Mouse (Mus musculus) limb, embryonic 14.5 days (tissue): Measurements from ENCODE around the gene Smtnl2. TPM values are rescaled to one million over a fixed set of nuclear protein-coding genes. Genes with fewer than 3 reads are reported as not detected.
"Not testable (repeated sequence)": the region's sequence is repeated elsewhere in the genome, so short reads cannot be mapped to it uniquely, and the experiment has no call there.

Experiments used
- ATAC-seq: fragments of 200-750 bp; cut with Nextera tagmentation; 2 replicates; pipeline ENCODE4 v1.8.0; 2017; ENCODE audit warnings: low read depth, moderate number of reproducible peaks, moderate TSS enrichment; ENCODE audit not compliant: low FRiP score
- DNase-seq: peaks from one replicate; pipeline ENCODE4 v3.0.0-alpha.2; 2015; ENCODE audit warnings: low spot score
- H3K27ac ChIP-seq: fragments of 300-500 bp; sonication (generic); replicated peaks from 2 replicates; pipeline ENCODE4 v1.5.1; 2014; ENCODE audit warnings: low read depth, mild to moderate bottlenecking, low read length, moderate library complexity, mixed read lengths
- H3K27me3 ChIP-seq: fragments of 300-500 bp; sonication (generic); 2 replicates; pipeline ENCODE4 v1.6.1; 2014; ENCODE audit warnings: low read length, mixed read lengths; ENCODE audit not compliant: control insufficient read depth, insufficient read depth
- H3K36me3 ChIP-seq: fragments of 300-500 bp; sonication (generic); 2 replicates; pipeline ENCODE4 v1.6.1; 2014; ENCODE audit warnings: mild to moderate bottlenecking, low read length, moderate library complexity, mixed read lengths; ENCODE audit not compliant: control insufficient read depth, insufficient read depth
- H3K4me1 ChIP-seq: fragments of 300-500 bp; sonication (generic); 2 replicates; pipeline ENCODE4 v1.6.1; 2014; ENCODE audit warnings: antibody characterized with exemption, low read length, mixed read lengths; ENCODE audit not compliant: control insufficient read depth, insufficient read depth
- H3K4me2 ChIP-seq: fragments of 300-500 bp; sonication (generic); replicated peaks from 2 replicates; pipeline ENCODE4 v1.6.1; 2014; ENCODE audit warnings: low read depth, mild to moderate bottlenecking, low read length, moderate library complexity; ENCODE audit not compliant: severe bottlenecking
- H3K4me3 ChIP-seq: fragments of 300-500 bp; sonication (generic); replicated peaks from 2 replicates; pipeline ENCODE4 v1.5.1; 2014; ENCODE audit warnings: low read length
- H3K9ac ChIP-seq: fragments of 300-500 bp; sonication (generic); 2 replicates; pipeline ENCODE4 v1.6.1; 2014; ENCODE audit warnings: mild to moderate bottlenecking, low read depth, low read length, moderate library complexity; ENCODE audit not compliant: severe bottlenecking
- H3K9me3 ChIP-seq: fragments of 300-500 bp; sonication (generic); 2 replicates; pipeline ENCODE4 v1.6.1; 2016; ENCODE audit warnings: low read length; ENCODE audit not compliant: control insufficient read depth
- POLR2A ChIP-seq: fragments of 200-500 bp; IDR thresholded peaks from 2 replicates; pipeline ENCODE4 v1.8.0; 2012; ENCODE audit warnings: inconsistent platforms, mild to moderate bottlenecking, moderate library complexity, borderline replicate concordance; ENCODE audit not compliant: insufficient read depth, insufficient read length; ENCODE audit errors: extremely low read depth
- WGBS: fragments of 180-500 bp; shearing (Covaris S2); extraction: QIAGEN DNeasy Blood & Tissue Kit; methylation state at CpG from one replicate; pipeline ENCODE4 v1.1.7; 2014; 5-methylcytosine and 5-hydroxymethylcytosine counted together
- polyA plus RNA-seq, 2 experiments: library from polyadenylated mRNA; depleted of rRNA in 1 of 2; stranded (reverse) in 1 of 2; unstranded in 1 of 2; fragments of >200 nt; fragmentation: Nextera tagmentation in 1 of 2; extraction: Ambion mirVana in 1 of 2; gene quantifications; 2 replicates each; pipeline versions ENCODE4 v1.2.1 to v1.2.3; 2012 to 2014

Gene Smtnl2
- polyA plus RNA-seq, 2 experiments = 23.9 to 31.9 TPM

GRCm38 (mm10) chr11:72438411-72438810 is 26.9 kb upstream of the Smtnl2 start:
- Histone ChIP-seq H3K4me2 (no peak overlapping the region), H3K4me1 (peaks cover 6% of the 10 kb centered on the region), H3K9me3 (no peaks in the 10 kb centered on the region), H3K36me3 (peaks cover 11% of the 10 kb centered on the region), H3K4me3 (no peak overlapping the region), H3K9ac (no peak overlapping the region), H3K27me3 (no peaks in the 10 kb centered on the region), H3K27ac (no peak overlapping the region)
- no peak for TF ChIP-seq POLR2A
- 50% methylated on average over 4 of the region's 4 CpGs for WGBS
- DNase-seq = no peak
- no peak for ATAC-seq

GRCm38 (mm10) chr11:72436756-72437650 is 25.5 kb upstream of the Smtnl2 start:
- Histone ChIP-seq H3K9ac (no peak overlapping the region), H3K4me2 (no peak overlapping the region), H3K4me1 (peaks cover 3% of the 10 kb centered on the region), H3K27me3 (no peaks in the 10 kb centered on the region), H3K36me3 (no peaks in the 10 kb centered on the region), H3K9me3 (no peaks in the 10 kb centered on the region), H3K27ac (no peak overlapping the region), H3K4me3 (no peak overlapping the region)
- no peak for ATAC-seq
- 83% methylated on average over 16 of the region's 16 CpGs for WGBS
- DNase-seq = no peak
- TF ChIP-seq POLR2A = no peak

DNA sequence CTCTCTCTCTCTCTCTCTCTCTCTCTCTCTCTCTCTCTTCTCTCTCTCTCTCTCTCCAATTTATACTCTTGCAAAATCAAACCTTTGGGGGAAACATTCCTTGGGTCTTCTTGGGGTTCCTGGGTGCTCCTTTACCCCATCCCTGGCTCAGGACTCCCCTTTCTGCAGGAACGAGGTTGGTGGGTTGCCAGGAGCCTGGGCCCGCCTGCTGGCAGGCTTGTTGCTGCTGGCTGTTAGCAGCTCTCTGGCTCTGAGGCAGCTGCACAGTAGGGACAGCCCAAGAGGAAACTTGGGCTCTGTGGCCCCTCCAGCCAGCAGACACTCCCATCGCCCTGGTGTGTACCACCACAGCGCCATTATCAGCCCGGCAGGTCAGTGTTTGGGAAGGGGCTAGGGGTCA is 24.8 kb upstream of the Smtnl2 start:
- TF ChIP-seq POLR2A = no peak
- WGBS = 77% methylated on average over 5 of the region's 5 CpGs

GRCm38 (mm10) chr11:72435694-72436045 is 24.2 kb upstream of the Smtnl2 start:
- H3K4me3 ChIP-seq = no peak overlapping the region
- no peak overlapping the region for H3K27ac ChIP-seq
- TF ChIP-seq POLR2A = no peak
- no peaks in the 10 kb centered on the region for H3K36me3 ChIP-seq
- WGBS = 55% methylated on average over 2 of the region's 2 CpGs
- H3K27me3 ChIP-seq = no peaks in the 10 kb centered on the region
- H3K9ac ChIP-seq = no peak overlapping the region
- H3K4me2 ChIP-seq = no peak overlapping the region
- no peak for DNase-seq
- no peaks in the 10 kb centered on the region for H3K9me3 ChIP-seq
- H3K4me1 ChIP-seq = no peaks in the 10 kb centered on the region
- ATAC-seq = no peak

More for the DNA sequence above, 24.8 kb upstream of the Smtnl2 start:
- H3K27me3 ChIP-seq = no peaks in the 10 kb centered on the region
- no peaks in the 10 kb centered on the region for H3K9me3 ChIP-seq
- no peaks in the 10 kb centered on the region for H3K36me3 ChIP-seq
- no peak overlapping the region for H3K9ac ChIP-seq
- H3K4me2 ChIP-seq = no peak overlapping the region
- no peaks in the 10 kb centered on the region for H3K4me1 ChIP-seq
- no peak for ATAC-seq
- no peak overlapping the region for H3K4me3 ChIP-seq
- no peak for DNase-seq
- no peak overlapping the region for H3K27ac ChIP-seq

- ATAC-seq (no peak), DNase-seq (no peak)
- Histone ChIP-seq H3K9ac (no peak within 1 kb of the TSS), H3K4me1 (no peaks in the 10 kb centered on the region), H3K9me3 (no peaks in the 10 kb centered on the region), H3K36me3 (no peaks in the 10 kb centered on the region), H3K4me2 (no peak within 1 kb of the TSS), H3K27me3 (no peaks in the 10 kb centered on the region), H3K27ac (no peak within 1 kb of the TSS), H3K4me3 (no peak within 1 kb of the TSS)
- 56% methylated on average over 11 of the region's 11 CpGs for WGBS
- no peak for TF ChIP-seq POLR2A
These were observed 23.6 kb upstream of the Smtnl2 start, which contains the start of gene Ggt6 for GRCm38 (mm10) chr11:72434963-72435693. Gene Ggt6 (plus strand): TSS chr11:72435526.

GRCm38 (mm10) chr11:72430311-72431068 is 19.0 kb upstream of the Smtnl2 start:
- not testable (repeated sequence) for ATAC-seq, H3K9ac ChIP-seq, H3K4me2 ChIP-seq, H3K27ac ChIP-seq, H3K4me3 ChIP-seq, DNase-seq, H3K9me3 ChIP-seq, H3K27me3 ChIP-seq, H3K4me1 ChIP-seq, H3K36me3 ChIP-seq
- WGBS = 66% methylated on average over 9 of the region's 9 CpGs
